Mouse (Mus musculus) adrenal gland (tissue): Measurements from ENCODE around the gene Tap1.

Experiments used
- intact Hi-C: fragments of 180-260 bp; cut with DNase I; formaldehyde crosslinking; loops from one replicate; pipeline ENCODE4 v1.15.1; 2025

Tap1 gene

GRCm38 (mm10) chr17:34177179-34177578 is 10.2 kb upstream of the Tap1 start:
- intact Hi-C loops = no loop called here

- intact Hi-C loops = no loop called here
These were observed 8.3 kb upstream of the Tap1 start for GRCm38 (mm10) chr17:34179019-34179418.

GRCm38 (mm10) chr17:34179913-34180859 is 7.2 kb upstream of the Tap1 start:
- intact Hi-C loops = no loop called here

GRCm38 (mm10) chr17:34183564-34184219 is 3.7 kb upstream of the Tap1 start:
- intact Hi-C loops = no loop called here

- intact Hi-C loops = no loop called here
These were observed 1.8 kb upstream of the Tap1 start for GRCm38 (mm10) chr17:34185526-34185925.

- intact Hi-C loops = no loop called here
These were observed 480 bp upstream of the Tap1 start for GRCm38 (mm10) chr17:34186885-34187260.

- intact Hi-C loops = no loop called here
These were observed 657 bp downstream of the Tap1 start for GRCm38 (mm10) chr17:34188010-34188409.

- intact Hi-C loops = no loop called here
These were observed 1.6 kb downstream of the Tap1 start for GRCm38 (mm10) chr17:34188986-34189385.

- intact Hi-C loops = no loop called here
These were observed 5.5 kb downstream of the Tap1 start for GRCm38 (mm10) chr17:34192852-34193251.

GRCm38 (mm10) chr17:34193468-34193867 is 6.1 kb downstream of the Tap1 start:
- intact Hi-C loops = no loop called here

GRCm38 (mm10) chr17:34194723-34195122 is 7.4 kb downstream of the Tap1 start:
- intact Hi-C loops = no loop called here

GRCm38 (mm10) chr17:34196491-34196890 is 9.1 kb downstream of the Tap1 start:
- intact Hi-C loops = no loop called here

GRCm38 (mm10) chr17:34196941-34197894 is 9.9 kb downstream of the Tap1 start, which contains the start of gene Psmb8:
Gene Psmb8, plus strand, starts transcription at chr17:34197721.
- intact Hi-C loops = no loop called here

- intact Hi-C loops = loop anchor here (2.0 kb wide), 1 partner anchor 27 kb away; no protein-coding TSS in a partner anchor
These were observed 10.7 kb downstream of the Tap1 start for GRCm38 (mm10) chr17:34197904-34198520.

- intact Hi-C loops = loop anchor here (2.0 kb wide), 1 partner anchor 28 kb away; no protein-coding TSS in a partner anchor
These were observed 11.2 kb downstream of the Tap1 start for GRCm38 (mm10) chr17:34198521-34198912.

- intact Hi-C loops = loop anchor here (2.0 kb wide), 1 partner anchor 28 kb away; no protein-coding TSS in a partner anchor
These were observed 11.8 kb downstream of the Tap1 start for GRCm38 (mm10) chr17:34199050-34199619.

GRCm38 (mm10) chr17:34200047-34200446 is 12.7 kb downstream of the Tap1 start:
- intact Hi-C loops = no loop called here

- intact Hi-C loops = no loop called here
These were observed 13.6 kb downstream of the Tap1 start for GRCm38 (mm10) chr17:34200772-34201505.

- intact Hi-C loops = no loop called here
These were observed 14.2 kb downstream of the Tap1 start for GRCm38 (mm10) chr17:34201506-34202055.
